Mouse (Mus musculus): ENCODE measurements at regions not wholly inside any gene's neighbourhood (a gene's known extent, or its start where the extent isn't known, plus 50 kb on each side); places are given as distances from the start of the nearest gene placed in this dataset.
A peak's percentile ranks its signal among the peaks of the same experiment; 100 is the strongest.

DNA sequence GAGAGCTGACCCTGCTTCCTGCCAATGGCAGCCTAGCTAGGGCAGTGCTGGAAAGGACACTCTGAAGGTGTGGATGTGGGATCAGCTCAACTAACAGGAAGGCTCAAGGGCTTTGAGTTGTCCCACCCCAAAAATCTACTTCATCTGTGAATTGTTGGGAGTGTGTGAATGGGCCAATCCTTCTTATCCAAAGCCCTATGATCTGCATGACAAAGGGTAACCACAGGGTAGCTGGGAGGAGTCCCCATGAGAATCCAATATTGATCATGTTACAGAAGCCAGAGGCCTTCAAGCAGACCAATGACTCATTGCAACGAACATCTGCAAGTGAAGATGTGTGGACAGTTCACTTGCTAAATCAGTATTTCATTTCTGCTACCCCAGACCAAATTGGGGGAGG, 51.1 kb upstream of the Adra1b start:
- DNase-seq, result no peak

DNA sequence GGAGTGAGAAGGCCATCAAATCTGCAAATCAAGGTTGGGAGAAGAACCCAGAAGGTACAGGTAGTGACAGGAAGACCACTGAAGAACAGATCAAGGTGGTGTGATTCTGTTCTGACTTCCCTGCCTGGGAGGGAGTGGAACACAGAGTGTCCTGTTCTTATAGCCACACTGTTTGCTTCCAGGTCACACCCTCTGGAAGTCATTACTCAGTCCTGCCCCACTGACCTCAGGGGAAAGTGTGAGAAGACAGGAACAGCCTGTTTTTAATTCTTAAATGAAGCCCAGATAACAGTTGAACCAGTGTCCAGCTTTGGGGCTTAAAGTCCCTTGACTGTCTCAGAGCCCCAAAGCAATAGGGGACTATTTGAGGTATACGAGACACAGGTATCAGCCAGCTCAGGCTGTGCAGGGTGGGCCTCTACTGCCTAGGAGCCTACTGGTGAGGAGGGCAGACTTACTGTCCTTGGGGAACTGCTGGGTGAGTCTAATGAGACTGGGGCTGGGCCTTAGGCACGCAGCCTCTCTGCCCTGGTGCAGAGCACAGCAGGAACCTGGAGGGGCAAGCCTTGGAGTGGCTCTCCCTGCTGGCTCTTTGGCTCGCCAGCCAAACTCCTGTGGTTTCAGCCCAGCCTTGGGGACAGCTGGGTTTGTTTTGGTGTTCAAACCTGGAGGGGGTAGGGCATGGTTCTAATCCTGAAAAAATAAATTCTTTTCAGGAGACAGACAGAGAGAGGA, 57.4 kb upstream of the Adra1b start:
- no peak for DNase-seq

DNA sequence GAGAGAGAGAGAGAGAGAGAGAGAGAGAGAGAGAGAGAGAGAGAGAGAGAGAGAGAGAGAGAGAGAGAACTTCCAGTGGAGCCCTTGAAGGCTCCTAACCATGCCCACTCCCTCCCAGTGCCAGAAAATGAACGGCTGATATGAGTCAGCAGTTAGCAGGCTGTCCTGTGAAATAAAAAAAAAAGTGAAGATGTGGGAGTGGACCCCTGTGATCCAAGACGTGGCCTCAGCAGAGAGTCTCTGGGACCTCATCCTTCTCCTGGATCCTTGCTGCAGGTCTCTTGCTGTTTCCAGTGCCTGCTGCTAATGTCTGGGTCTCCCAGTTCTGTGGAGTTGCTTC, 57.9 kb upstream of the Adra1b start:
- no peak for DNase-seq

DNA sequence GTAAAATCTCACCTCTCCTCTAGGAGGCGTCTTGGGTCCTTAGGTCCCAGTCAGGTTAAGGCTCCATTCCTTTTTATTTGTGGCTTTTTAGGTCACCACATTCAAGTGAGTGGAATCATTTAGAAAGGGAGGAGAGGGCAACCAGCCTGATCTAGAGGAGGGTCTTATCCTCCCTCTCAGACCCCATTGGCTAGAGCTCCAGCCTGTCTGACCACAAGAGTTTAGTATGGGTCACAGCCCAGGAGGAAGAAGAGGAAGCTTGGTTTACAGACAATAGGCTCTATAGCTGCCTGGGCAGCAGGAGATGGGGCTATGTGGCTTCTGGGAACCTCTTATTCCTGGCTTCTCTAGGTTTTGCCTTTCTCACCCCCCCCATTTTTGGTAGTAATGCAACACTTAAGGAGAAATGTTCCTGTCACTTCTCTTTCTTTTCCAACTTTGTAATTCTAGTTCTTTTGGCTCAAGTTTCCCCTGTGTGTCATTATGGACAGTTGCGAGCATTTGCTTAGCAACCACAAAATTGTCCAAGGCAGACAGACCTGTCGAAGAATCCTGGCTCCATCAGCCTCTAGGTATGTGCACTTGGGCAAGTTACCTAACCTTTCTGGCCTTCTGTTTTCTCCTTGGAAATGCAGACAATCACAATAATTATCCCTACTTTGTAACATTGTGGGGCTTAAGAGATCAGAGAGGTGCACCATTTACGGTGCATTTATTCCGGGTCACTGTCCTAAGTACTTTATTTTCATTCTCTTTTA, 59.5 kb upstream of the Adra1b start:
- no peak for DNase-seq

DNA sequence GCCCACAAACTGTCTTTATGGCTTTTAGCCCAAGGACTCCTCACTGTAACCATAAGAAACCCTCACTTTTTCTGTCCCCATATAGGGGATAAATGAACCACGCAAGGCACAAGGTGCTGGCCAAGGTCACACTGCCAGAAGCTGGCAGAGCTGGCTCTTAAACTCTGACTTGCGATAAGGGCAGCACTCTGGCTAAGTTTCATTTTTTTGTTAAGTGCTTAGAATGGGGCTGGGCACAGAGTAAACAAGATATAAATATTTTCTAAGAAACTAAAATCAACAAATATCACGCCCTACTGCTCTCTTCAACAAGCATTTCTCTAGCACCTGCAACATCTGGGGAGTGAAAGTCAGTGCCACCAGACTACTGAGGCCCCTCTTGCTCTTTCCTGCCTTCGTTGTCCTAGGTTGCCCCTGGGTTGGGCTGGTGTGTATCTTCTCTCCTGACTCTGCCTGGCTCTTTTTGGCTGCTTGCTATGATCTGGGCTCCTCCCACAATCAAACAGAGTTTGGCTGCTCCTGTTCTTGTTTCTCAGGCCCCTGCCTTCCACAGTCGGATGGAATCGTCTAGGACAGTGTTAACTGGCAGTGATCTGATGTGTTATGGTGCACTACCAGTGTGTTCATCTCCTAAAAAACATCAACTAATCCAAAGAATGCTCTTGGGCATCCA, 60.5 kb upstream of the Adra1b start:
- DNase-seq, result peak; percentile 14

DNA sequence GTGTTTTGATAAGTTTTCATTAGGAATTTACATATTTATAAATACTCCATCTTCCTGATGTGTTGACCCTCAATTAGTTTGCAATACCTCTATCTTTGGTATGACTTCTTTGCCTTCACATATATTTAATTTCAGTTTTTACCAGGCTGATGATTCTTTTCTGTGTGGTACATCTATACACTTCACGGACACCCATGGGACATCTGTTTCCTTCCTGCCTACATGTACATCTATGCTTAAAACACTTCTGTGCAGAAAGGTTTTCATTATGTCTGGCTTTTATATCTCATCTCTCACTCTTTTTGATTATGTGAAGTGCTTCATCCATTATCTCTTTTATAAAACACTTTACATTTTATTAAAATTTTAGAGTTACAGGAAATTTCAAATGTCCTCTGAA, 66.8 kb upstream of the Adra1b start:
- DNase-seq, result no peak

DNA sequence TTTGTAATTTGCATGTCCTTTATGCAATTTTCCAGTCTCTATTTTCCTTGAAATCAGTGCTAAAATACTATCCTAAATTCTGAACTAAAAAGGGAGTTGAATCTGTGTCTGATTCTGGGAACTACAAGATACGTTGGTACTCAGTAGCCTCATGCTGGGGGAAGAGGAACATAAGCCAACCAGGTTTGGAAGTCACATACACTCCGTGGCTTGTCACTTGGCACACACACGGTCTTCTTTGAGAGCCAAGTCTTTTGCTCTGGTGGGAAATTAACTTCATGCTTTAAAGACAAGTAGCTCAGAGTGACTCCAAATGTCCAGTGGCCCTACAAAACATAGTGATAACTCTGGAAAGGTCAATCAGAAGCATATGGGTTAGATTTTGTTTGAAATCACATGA, 70.9 kb upstream of the Adra1b start:
- DNase-seq, result no peak

DNA sequence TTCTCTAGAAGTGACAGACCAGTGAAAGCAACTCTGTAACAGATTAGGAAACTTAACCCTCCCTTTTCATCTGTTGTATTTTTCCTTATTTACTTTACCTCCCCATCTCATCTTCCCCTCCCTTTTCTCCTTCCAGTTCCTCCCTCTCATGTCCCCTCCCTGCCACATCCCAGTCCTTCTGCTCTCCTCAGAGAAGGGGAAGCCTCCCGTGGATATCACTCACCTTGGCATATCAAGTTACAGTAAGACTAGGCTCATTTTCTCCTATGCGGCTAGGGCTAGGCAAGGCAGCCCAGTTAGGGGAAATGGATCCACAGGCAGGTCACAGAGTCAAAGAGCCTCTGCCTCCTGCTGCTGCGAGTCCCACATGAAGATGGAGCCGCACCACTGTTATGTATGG, 75.0 kb upstream of the Adra1b start:
- no peak for DNase-seq

DNA sequence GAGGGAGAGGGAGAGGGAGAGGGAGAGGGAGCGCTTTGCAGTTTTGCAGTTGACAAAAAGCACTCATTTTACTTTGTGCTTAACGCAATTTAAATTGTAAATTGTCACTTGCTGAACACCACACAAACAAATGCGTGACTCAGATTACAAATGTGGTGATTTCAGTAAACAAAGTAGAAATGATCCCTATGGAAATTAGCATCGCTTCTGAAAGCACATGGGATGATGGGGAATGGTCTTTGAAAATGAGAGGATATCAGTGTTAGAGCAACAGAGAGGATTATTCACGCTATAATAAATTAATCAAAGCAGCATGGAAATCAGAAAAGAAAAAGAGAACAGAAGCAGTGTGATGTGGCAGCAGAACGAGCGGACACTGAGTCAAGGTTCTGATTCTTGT, 78.4 kb upstream of the Adra1b start:
- no peak for DNase-seq

DNA sequence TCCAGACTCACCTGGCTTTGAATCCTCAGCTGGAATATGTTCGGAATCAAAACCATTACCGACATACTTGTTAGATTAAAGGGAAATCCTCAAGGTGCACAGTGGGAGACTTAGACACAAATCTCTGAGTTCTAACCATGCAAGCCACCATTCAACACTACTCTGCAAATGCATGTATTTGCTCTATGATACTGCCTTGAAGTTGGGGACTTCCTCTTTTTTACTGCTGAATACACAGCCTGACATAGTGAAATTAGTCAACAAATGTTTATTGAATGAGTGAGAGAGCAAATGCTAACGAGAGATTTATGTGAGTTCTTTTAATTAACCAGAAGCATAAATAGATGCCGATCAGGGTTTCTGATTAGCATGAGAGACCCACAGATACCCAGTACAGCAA, 79.4 kb upstream of the Adra1b start:
- DNase-seq, result no peak

DNA sequence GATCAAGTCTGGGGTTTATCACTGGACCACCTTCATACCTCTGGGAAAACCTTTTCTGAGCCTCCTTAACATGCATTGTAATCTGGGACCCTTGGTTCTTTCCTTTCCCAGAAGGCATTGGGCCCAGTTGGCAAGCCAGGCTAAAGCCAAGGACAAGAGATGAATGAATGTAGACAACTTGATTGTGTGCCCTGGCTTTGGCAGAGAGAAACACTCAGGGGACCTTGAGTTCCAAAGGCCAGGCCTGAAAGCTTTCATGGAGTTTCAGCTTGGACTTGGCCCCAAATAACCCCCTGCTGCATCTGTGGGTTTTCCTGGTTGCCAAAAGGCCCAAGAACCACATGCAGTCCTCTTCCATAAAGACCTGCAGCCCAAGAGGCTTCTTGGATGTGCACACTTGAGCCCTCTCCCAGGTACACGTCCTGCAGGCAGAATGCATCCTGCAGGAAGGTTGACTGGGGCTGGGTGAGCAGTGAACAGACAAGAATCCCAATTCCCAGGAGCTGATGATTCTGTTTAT, 89.0 kb upstream of the Adra1b start:
- DNase-seq, result no peak

DNA sequence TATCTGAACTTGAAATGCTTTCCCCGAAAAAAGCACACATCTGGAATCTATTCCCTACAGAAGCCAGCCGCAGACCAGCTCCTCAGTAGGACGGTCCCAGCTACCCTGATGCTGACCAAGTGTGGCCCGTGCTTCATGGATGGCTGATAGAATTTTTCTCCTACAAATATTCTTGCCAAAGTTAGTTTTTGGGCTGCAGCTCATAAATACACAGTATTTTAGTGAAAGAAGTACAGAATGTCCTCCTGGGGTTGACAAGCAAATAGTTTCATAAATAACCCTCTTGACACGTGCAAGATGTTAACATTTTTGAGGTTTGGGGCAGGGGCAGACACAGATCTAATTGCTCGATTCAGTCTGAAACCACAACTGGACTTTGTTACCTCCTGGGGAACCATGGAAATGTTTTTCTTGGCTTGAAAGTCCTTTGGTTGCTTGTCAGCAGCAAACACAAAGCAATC, 91.0 kb upstream of the Adra1b start:
- no peak for DNase-seq

DNA sequence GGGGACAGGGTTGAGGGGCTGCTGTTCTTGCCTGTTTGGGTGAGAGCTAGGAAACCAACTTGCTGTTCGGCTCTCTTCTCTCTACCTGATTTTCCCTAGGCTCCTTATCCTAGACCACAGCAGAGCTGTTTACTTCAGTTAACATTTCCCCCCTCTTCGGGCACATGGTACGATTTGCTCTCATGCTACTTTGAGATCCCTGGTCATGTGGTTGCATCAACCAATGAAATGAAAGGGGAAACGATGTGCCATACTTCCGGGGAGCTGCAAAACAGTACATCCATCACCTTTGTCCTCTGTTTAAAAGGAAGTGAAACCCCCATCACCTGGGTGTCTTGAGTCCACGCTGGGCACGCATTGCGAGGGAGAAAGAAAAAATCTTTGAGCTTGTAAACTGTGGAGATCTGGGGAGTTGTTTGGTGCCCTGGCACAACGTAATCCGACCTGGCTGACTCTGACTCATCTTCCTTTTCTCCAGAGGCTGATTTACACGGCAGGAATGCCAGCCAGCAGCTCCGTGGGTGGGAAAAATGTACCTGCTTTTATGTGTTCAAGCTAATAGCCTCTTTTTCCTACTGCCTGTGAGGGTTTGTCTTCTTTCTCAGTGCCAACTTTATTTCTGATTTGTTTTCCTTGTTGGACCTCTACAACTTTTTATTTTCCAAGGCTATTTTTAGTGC, 97.2 kb upstream of the Adra1b start:
- DNase-seq, result no peak

DNA sequence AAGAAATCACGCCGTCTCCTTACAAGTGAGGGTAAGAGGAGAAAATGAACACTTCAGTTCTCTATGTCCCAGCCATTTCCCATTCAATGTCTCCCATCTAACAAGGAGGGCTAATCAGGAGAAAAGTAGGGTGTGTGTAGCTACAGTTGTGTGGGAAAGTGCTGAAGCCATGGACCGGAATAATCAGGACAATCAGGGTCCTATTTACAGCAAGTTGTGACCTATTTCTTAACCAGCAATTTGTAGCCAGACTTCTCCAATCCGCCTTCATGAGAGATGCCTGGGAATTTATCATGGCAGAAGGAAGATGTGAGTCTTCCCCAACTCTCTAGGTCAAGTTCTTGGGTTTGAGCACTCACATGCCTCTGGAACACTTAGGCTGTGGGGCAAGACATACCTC, 99.0 kb upstream of the Adra1b start:
- DNase-seq, result no peak

DNA sequence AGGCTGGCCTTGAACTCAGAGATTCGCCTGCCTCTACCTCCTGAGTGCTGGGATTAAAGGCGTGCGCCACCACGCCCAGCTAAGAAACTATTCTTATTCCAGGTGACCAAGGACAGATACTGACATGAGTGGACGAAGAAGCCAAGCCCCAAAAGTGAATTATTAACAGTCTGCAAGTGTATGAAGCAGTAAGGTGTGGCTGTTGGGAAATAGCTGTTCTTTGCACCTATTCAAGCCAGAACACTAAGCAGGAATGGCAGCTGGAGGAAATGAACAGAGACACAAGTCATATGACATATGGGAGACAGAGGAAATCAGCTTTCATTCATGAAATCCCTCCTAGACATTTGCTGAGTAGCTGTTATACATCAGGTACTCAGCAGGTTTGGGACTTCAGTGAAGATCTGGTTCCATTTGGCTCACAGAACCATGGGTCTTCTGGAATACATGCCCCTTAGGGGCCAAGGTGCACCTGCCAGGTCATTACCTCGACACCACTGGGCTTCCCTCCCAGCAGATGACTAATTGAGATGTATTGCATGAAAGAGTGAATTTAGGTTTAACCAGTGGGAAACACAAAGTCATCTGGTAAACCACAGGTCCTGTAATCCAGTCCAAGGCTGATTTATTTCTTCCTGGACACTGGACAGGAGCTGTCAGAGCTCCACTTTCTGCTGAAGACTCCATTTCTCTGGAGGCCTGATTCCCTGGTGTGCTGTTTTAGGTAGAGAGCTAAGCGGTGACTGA, 101.0 kb upstream of the Adra1b start:
- DNase-seq, result no peak

DNA sequence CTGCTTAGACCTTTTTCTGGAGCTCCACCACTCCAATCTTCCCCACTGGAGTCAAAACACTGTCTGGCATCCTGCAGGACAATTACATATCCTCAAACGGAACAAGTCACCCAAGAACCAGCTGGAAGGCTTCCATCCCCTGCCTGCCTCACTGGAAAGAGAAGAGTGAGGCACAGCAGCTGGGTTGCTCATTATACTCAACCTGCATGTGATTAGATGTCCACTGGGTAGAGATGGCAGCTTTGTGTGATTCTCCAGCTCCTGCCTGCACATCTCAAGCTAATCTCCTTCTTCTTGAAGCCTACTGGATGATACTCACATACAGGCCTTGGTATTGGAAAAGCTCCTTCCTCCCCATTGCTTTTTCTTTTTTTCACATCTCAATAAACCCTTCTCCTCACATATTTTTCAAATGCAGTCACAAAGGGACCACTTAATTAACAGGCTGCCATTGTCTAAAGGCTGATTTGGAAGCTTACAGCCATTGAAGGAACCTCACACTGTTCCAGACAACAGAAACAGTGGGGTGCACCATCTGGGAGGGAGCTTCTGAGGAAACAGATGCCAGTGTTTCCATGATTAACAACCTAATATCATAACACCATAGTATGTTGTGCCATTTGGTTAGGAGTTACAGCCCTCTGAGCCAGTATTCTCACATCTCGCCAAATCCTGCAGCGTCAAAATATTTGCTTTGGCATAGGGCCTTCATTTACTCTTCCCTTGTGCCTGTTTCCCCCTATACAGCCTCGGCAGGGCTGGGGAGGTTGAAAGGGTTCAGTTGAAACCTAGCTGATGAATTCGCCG, 101.9 kb upstream of the Adra1b start:
- DNase-seq, result no peak

DNA sequence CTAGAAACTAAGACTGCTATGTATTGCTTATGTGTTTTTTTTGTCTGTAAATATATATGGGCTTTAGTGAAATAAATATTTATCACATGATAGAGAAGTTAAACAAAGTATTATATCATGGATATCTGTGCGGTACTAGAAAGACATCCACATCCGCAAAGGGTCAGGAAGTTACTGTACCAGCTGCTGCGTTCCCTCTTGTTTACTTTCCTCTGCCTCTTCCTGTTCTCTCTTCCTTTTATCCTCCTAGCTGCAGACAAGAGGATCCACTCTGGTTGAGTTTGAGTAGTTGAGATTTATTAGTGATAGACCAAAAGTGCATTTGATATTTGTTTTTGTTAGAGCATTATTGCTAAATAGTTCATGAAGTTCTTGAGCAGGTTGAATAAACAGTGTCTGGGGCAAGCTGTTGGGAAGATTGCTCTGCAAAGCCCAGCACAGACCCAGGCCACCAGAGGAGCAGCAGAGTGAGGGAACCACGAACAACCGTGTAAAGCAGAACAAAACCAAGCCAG, 106.6 kb upstream of the Adra1b start:
- DNase-seq, result no peak

DNA sequence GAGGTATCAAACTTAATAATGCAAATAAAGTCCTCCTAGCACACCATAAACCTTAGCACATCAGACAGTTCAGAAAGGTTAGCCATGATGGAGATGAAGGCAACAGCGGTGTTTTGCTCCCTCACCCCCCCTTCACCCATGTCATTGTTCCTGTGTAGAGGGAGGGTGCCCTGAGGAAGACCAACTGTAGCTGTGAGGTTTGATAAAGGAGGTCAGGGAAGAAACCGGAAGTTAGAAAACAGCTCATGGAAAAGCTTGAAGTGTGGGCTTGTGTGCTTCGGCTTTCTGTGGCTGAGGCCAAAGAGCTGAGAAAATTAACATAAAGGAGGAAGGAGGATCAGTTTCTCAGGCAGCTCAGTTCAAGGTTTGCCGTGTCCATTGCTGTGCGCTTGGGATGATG, 111.3 kb upstream of the Adra1b start:
- no peak for DNase-seq

DNA sequence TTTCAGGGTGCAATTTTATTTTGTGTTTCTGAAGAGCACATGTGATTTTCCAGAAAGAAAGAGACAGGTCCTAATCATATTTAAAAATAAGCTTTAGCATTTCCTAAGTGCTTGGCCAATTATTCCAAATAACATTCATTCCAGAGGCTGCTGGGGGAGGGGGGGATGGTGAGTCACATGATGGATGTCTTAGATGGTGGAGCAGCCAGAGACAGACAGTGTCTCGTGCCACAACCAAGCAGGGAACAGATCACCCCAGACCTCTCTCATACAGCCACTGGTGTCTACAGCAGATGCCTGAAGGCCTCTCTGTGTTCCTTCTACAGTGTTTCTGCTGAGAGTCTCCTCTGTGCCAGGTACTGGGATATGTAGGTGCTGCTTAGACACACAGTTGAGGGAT, 112.8 kb upstream of the Adra1b start:
- no peak for DNase-seq

DNA sequence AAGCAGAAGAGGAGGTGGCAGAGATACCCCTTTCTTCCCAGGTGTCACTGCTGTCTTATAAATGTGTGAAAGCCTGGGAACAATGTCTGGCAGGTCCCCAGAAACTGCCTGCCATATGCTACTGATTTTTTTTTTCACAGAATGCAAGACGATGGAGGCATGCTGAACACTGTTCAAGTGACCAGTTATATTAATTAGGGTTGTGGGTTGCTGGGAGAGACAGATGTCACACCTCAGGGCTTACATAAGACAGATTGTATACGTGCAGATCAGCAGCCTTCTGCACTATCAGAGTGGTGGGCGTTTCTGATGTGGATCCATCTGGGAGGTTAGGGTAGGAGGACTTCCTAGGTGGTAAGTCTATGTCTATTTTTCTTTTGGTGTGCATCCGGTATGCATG, 120.6 kb upstream of the Adra1b start:
- no peak for DNase-seq

DNA sequence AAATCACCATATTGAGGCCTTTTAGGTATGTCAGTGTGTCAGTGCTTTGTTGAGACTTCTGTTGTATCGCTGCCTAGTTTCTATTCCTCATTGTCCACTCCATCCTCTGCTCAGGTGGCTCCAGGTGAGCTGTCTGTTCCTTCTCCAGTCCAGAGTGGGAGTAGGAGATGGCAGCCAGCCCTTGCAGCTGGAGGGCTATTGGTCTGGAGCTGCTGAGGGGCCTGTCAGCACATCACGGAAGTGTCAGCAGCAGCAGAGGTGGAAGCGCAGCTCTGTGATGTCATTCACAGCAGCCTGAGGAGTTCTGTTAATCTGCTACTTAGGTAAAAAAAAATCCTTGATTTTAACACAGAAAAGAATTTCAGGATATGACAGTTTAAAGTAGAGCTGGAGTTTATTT, 126.0 kb upstream of the Adra1b start:
- DNase-seq, result peak; percentile 14

Measured in heart, postnatal 4 days (tissue).